Mouse (Mus musculus) midbrain, embryonic 14.5 days (tissue): ENCODE data around the gene Mb21d2. TPM values are rescaled to one million over a fixed set of nuclear protein-coding genes. Genes with fewer than 3 reads are reported as not detected.

Experiments used
- ATAC-seq: fragments of 200-750 bp; cut with Nextera tagmentation; 2 replicates; pipeline ENCODE4 v1.8.0; 2017; ENCODE audit warnings: moderate number of reproducible peaks, moderate library complexity; ENCODE audit not compliant: low FRiP score, low TSS enrichment
- DNase-seq: peaks from one replicate; pipeline ENCODE4 v3.0.0-alpha.2; 2015
- H3K27ac ChIP-seq: fragments of 300-500 bp; sonication (generic); replicated peaks from 2 replicates; pipeline ENCODE4 v1.5.1; 2014; ENCODE audit warnings: mild to moderate bottlenecking, low read depth, low read length, moderate library complexity
- H3K27me3 ChIP-seq: fragments of 300-500 bp; sonication (generic); 2 replicates; pipeline ENCODE4 v1.6.1; 2014; ENCODE audit warnings: low read length, control low read depth, mixed read lengths; ENCODE audit not compliant: control insufficient read depth, insufficient read depth
- H3K36me3 ChIP-seq: fragments of 300-500 bp; sonication (generic); 2 replicates; pipeline ENCODE4 v1.6.1; 2014; ENCODE audit warnings: low read length, control low read depth; ENCODE audit not compliant: control insufficient read depth, insufficient read depth
- H3K4me1 ChIP-seq: fragments of 300-500 bp; sonication (generic); 2 replicates; pipeline ENCODE4 v1.6.1; 2014; ENCODE audit warnings: mild to moderate bottlenecking, antibody characterized with exemption, low read length, control low read depth; ENCODE audit not compliant: control insufficient read depth, insufficient read depth
- H3K4me2 ChIP-seq: fragments of 300-500 bp; sonication (generic); 2 replicates; pipeline ENCODE4 v1.6.1; 2014; ENCODE audit warnings: mild to moderate bottlenecking, low read length, moderate library complexity
- H3K4me3 ChIP-seq: fragments of 300-500 bp; sonication (generic); replicated peaks from 2 replicates; pipeline ENCODE4 v1.5.1; 2014; ENCODE audit warnings: low read depth, low read length
- H3K9ac ChIP-seq: fragments of 300-500 bp; sonication (generic); replicated peaks from 2 replicates; pipeline ENCODE4 v1.6.1; 2014; ENCODE audit warnings: mild to moderate bottlenecking, low read length, moderate library complexity
- H3K9me3 ChIP-seq: fragments of 300-500 bp; sonication (generic); 2 replicates; pipeline ENCODE4 v1.6.1; 2016; ENCODE audit warnings: low read length, control low read depth, mixed read lengths; ENCODE audit not compliant: control insufficient read depth
- WGBS: fragments of 180-500 bp; shearing (Covaris S2); extraction: QIAGEN DNeasy Blood & Tissue Kit; methylation state at CpG from one replicate; pipeline ENCODE4 v1.1.7; 2014; 5-methylcytosine and 5-hydroxymethylcytosine counted together
- polyA plus RNA-seq: library from polyadenylated mRNA; unstranded; fragments of >200 nt; fragmentation: Nextera tagmentation; extraction: Ambion mirVana; gene quantifications from 2 replicates; pipeline ENCODE4 v1.2.1, GENCODE M21; 2014

Mb21d2 gene
- polyA plus RNA-seq, 1 experiment from 2014 or later, result 18.0 TPM

DNA sequence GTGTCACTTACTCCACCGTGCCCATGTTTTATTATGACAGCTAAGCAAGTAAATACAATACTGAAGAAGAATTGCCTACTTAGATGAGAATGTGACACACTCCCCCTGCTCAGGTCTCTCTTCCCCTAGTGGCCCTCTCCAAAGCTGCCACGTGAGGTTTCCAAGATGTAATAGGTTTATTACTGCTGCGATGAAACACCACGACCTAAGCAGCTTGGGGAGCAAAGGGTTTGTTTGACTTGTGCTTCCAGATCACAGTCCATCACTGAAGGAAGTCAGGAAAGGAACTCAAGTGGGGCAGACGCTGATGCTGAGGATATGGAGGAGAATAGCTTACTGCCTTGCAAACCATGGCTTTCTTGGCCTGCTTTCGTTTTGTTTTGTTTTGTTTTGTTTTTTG lies 65.9 kb downstream of the Mb21d2 start:
- Histone ChIP-seq H3K4me3 (no peak overlapping the region), H3K9me3 (no peaks in the 10 kb centered on the region), H3K4me2 (no peak overlapping the region), H3K36me3 (no peaks in the 10 kb centered on the region), H3K4me1 (peaks cover 23% of the 10 kb centered on the region), H3K27ac (no peak overlapping the region), H3K27me3 (no peaks in the 10 kb centered on the region), H3K9ac (no peak overlapping the region)
- DNase-seq, result no peak
- WGBS, result 83% methylated on average over 6 of the region's 6 CpGs
- ATAC-seq, result no peak

DNA sequence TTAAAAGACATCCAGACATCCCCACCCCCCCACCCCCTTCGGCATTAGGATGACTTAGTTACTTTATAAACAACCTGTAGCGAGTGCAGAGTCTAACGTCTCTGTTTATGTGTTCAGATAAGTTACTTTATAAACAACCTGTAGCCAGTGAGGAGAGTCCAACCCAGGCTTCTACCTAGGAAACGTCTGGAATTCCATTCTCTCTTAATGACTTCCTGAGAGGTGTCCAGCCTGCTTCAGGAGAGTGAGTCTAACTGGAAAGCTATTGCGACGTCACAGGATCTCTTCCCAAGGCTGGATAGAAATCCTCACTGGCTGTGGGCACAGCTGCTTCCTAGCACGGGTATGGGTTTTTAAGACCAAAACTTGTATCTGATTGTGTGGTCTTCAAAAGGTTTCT lies 67.4 kb downstream of the Mb21d2 start:
- 73% methylated on average over 7 of the region's 7 CpGs for WGBS
- Histone ChIP-seq H3K4me1 (peaks cover 16% of the 10 kb centered on the region), H3K4me3 (no peak overlapping the region), H3K27ac (no peak overlapping the region), H3K9me3 (no peaks in the 10 kb centered on the region), H3K36me3 (no peaks in the 10 kb centered on the region), H3K27me3 (no peaks in the 10 kb centered on the region), H3K9ac (no peak overlapping the region), H3K4me2 (no peak overlapping the region)
- ATAC-seq (no peak), DNase-seq (no peak)

DNA sequence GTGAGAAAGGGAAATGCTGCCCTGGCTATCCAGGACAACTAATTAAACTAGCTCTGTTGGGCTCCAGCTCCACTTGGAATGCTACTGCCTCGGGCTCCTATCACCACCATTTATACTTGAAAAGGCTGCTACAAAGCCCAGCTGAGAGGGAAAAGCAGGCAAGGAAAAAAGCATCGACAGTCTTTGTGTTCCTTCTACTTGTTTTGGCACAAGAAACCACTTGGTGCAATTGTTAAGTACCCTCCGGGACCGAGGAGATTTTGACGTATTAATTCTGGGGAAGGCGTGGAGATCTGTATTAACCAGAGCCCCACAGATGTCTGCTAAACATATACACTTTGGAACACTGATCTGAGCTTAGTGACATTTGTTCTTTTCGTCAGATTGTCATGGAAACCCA lies 69.8 kb downstream of the Mb21d2 start:
- H3K4me1 ChIP-seq, result peaks cover 14% of the 10 kb centered on the region
- DNase-seq (peak; percentile 69), ATAC-seq (peak; percentile 60; the same call in 1 of the 2 replicates)
- H3K27me3 ChIP-seq, result no peaks in the 10 kb centered on the region
- H3K4me2 ChIP-seq, result peak overlapping the region; percentile 11; the same call in 1 of the 2 replicates
- no peaks in the 10 kb centered on the region for H3K9me3 ChIP-seq
- WGBS, result 8% methylated on average over 7 of the region's 7 CpGs
- H3K36me3 ChIP-seq, result no peaks in the 10 kb centered on the region
- no peak overlapping the region for H3K4me3 ChIP-seq
- H3K9ac ChIP-seq, result no peak overlapping the region
- no peak overlapping the region for H3K27ac ChIP-seq

DNA sequence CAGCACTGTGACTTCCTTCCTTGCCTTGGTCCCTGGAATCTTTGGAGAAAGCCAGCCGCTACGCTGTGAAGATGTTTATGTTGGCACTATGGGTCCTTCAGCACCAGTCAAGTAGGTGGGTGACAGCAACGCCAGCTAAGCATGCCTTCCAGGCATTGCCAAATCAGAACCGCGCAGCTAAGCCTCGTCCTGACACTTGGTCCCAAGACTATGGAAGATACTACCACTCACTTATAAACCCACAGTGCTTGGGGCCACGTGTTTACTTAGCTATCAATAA lies 70.5 kb downstream of the Mb21d2 start:
- H3K9ac ChIP-seq, result no peak overlapping the region
- no peak overlapping the region for H3K27ac ChIP-seq
- DNase-seq (no peak), ATAC-seq (no peak; the same call in 1 of the 2 replicates)
- H3K4me3 ChIP-seq, result no peak overlapping the region
- H3K9me3 ChIP-seq, result no peaks in the 10 kb centered on the region
- no peaks in the 10 kb centered on the region for H3K27me3 ChIP-seq
- peaks cover 14% of the 10 kb centered on the region for H3K4me1 ChIP-seq
- no peak overlapping the region for H3K4me2 ChIP-seq
- 76% methylated on average over 7 of the region's 7 CpGs for WGBS
- no peaks in the 10 kb centered on the region for H3K36me3 ChIP-seq

DNA sequence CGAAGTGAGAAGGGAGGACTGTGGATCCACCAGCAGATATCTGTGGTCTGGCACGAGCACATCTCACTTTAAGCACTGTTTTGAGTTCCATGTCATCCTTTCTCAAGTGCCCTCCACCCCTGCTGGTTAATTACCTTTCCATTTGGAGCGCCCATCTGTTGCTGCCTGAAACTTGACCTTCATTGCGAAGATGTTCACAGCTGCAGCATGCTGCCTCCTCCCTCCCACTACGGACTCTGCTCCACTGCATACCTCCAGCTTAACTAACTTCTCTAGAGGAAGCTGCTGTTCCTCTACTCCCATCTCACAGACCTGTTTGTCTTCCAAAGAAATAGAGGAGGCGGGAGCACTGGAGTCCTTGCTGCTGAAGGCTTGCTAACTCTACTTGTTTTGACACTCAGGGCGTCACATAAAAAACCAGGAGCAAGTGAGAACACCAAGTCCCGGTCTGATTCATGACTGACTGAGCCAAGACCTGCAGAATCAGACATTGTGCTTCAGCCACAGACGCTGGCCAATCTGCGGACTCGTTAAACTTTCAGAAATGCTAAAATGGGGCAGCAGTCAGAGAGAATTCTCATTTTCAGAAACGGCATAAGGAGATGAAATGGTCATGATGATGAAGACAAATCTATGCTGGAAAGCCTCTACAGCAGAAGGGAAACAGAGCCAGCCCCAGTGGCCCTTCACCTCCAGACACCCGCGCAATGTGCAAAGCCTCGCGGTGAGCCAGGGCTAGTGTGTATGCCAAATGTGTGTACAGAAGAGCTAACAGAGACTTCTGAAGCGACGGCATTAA lies 71.1 kb downstream of the Mb21d2 start:
- H3K9me3 ChIP-seq, result no peaks in the 10 kb centered on the region
- no peak overlapping the region for H3K27ac ChIP-seq
- no peaks in the 10 kb centered on the region for H3K36me3 ChIP-seq
- H3K4me2 ChIP-seq, result no peak overlapping the region
- peaks cover 14% of the 10 kb centered on the region for H3K4me1 ChIP-seq
- H3K9ac ChIP-seq, result no peak overlapping the region
- WGBS, result 85% methylated on average over 18 of the region's 18 CpGs
- no peaks in the 10 kb centered on the region for H3K27me3 ChIP-seq
- ATAC-seq (no peak), DNase-seq (no peak)
- H3K4me3 ChIP-seq, result no peak overlapping the region

DNA sequence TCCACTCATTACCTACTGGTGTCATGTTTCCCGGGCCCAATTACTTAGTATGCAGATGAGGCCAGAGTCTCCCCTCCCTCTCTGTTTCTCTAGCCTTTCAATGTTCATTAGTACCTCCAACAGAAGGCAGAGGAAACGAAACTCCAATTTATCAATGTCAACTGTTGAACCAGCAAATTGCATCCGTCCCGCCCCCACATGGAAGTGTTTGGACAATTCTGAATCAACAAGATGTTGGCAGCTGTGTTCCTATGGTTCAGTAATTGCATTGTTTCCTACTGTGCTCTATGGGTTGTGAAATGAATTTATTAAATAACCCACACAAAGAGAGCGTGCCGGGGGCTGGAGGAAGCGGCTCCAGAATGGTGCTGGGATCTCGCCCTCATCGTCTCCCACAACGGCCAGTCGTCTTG lies 78.1 kb downstream of the Mb21d2 start:
- Histone ChIP-seq H3K27me3 (no peaks in the 10 kb centered on the region), H3K27ac (peak overlapping the region; percentile 32; the same call in 1 of the 2 replicates)

DNA sequence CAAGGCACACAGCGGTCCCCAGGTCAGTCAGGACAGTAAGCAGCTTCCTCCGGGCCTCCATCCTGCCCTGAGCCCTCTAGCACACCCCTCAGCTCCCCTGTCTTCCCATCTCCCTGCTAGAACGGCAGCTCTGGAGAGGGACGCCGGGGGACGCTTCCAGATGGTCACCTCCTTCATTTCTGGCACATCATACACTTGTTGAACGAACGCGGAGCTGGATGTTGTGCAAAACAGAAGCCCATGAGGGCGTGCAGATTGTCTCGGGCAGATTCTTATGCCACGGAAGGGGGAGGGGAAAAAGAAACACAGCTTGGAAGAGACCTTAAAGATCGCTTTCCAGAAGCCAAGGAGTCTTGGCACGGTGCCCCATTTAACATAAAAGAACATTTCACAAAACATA lies 78.6 kb downstream of the Mb21d2 start:
- Histone ChIP-seq H3K36me3 (no peaks in the 10 kb centered on the region), H3K9ac (no peak overlapping the region), H3K9me3 (no peaks in the 10 kb centered on the region), H3K27ac (peak overlapping the region; percentile 32; the same call in 1 of the 2 replicates), H3K4me1 (peaks cover 22% of the 10 kb centered on the region), H3K4me2 (0 out of 2 replicates have a peak overlapping the region, but pooled peaks have one; percentile 18), H3K27me3 (no peaks in the 10 kb centered on the region), H3K4me3 (no peak overlapping the region)
- DNase-seq (peak; percentile 69), ATAC-seq (peak; percentile 46; the same call in 1 of the 2 replicates)
- 61% methylated on average over 14 of the region's 14 CpGs for WGBS

More for the DNA sequence above, 78.1 kb downstream of the Mb21d2 start:
- DNase-seq (peak; percentile 65), ATAC-seq (peak; percentile 80)
- no peaks in the 10 kb centered on the region for H3K36me3 ChIP-seq
- no peak overlapping the region for H3K4me2 ChIP-seq
- H3K4me3 ChIP-seq, result no peak overlapping the region
- WGBS, result 32% methylated on average over 11 of the region's 11 CpGs
- no peak overlapping the region for H3K9ac ChIP-seq
- H3K4me1 ChIP-seq, result peaks cover 22% of the 10 kb centered on the region
- H3K9me3 ChIP-seq, result no peaks in the 10 kb centered on the region

DNA sequence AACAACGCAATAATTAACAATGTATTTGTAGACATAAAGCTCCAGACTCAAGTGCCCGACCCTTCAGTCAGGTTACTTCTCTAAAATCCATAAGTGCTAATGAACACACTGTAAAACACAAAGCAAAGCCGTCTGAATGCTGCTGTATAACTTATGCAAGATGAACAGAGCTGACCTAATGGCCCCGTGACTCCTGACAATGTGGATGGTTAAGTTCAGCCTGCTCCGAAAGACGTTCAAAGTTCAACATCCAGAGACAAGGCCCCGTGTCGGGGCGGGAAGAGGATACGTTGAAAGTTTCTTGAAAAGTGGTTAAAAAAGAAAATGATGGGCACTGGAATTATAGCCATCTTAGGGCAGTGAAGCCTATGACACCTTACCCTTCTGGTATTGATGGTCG lies 83.3 kb downstream of the Mb21d2 start:
- no peak for DNase-seq
- Histone ChIP-seq H3K27ac (no peak overlapping the region), H3K36me3 (no peaks in the 10 kb centered on the region), H3K4me1 (peaks cover 18% of the 10 kb centered on the region), H3K9ac (no peak overlapping the region), H3K27me3 (no peaks in the 10 kb centered on the region), H3K4me2 (no peak overlapping the region), H3K9me3 (no peaks in the 10 kb centered on the region), H3K4me3 (no peak overlapping the region)
- ATAC-seq, result no peak
- WGBS, result 94% methylated on average over 11 of the region's 11 CpGs

DNA sequence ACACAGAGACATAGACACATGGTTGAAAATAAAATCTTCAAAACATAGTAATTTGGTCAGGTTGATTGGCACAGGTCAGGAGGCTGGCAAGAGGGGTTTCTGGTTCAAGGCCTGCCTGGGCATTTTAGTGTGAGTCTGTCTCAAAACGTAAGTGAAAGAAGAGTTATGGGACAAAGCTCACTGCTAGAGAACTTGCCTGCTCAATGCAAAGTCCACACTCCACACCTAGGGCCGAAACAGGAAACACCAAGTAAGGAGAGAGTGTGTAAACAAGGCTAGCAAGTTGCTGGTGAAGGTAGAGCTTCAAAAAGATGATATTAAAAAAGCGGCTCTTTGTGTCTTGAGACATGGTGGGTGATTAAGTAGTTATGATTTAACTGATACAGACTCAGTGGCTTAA lies 84.1 kb downstream of the Mb21d2 start:
- no peaks in the 10 kb centered on the region for H3K36me3 ChIP-seq
- H3K9me3 ChIP-seq, result no peaks in the 10 kb centered on the region
- H3K4me3 ChIP-seq, result no peak overlapping the region
- peaks cover 20% of the 10 kb centered on the region for H3K4me1 ChIP-seq
- ATAC-seq, result no peak
- H3K27ac ChIP-seq, result no peak overlapping the region
- WGBS, result 91% methylated on average over 3 of the region's 3 CpGs
- no peak overlapping the region for H3K4me2 ChIP-seq
- no peaks in the 10 kb centered on the region for H3K27me3 ChIP-seq
- DNase-seq, result no peak
- no peak overlapping the region for H3K9ac ChIP-seq
